Mouse (Mus musculus) forebrain, postnatal 0 days (tissue): Measurements from ENCODE around the gene Prkacb. TPM values are rescaled to one million over a fixed set of nuclear protein-coding genes. Genes with fewer than 3 reads are reported as not detected.
"Not testable (repeated sequence)": the region's sequence is repeated elsewhere in the genome, so short reads cannot be mapped to it uniquely, and the experiment has no call there.

Source experiments
- ATAC-seq: fragments of 200-750 bp; cut with Nextera tagmentation; 2 replicates; pipeline ENCODE4 v1.8.0; 2017; ENCODE audit warnings: mild to moderate bottlenecking, moderate library complexity
- DNase-seq: peaks from one replicate; pipeline ENCODE4 v3.0.0-alpha.2; 2015
- H3K27ac ChIP-seq: fragments of 300-500 bp; sonication (generic); 2 replicates; pipeline ENCODE4 v1.5.1; 2014; ENCODE audit warnings: low read depth, mild to moderate bottlenecking, antibody characterized with exemption, low read length, moderate library complexity, mixed read lengths
- H3K27me3 ChIP-seq: fragments of 300-500 bp; sonication (generic); 2 replicates; pipeline ENCODE4 v1.6.1; 2014; ENCODE audit warnings: mild to moderate bottlenecking, low read length, mixed read lengths; ENCODE audit not compliant: insufficient read depth
- H3K36me3 ChIP-seq: fragments of 300-500 bp; sonication (generic); 2 replicates; pipeline ENCODE4 v1.6.1; 2014; ENCODE audit warnings: mild to moderate bottlenecking, moderate library complexity; ENCODE audit not compliant: insufficient read depth
- H3K4me1 ChIP-seq: fragments of 300-500 bp; sonication (generic); 2 replicates; pipeline ENCODE4 v1.6.1; 2014; ENCODE audit warnings: antibody characterized with exemption; ENCODE audit not compliant: insufficient read depth
- H3K4me2 ChIP-seq: fragments of 300-500 bp; sonication (generic); 2 replicates; pipeline ENCODE4 v1.6.1; 2014; ENCODE audit warnings: low read depth, mild to moderate bottlenecking, moderate library complexity
- H3K4me3 ChIP-seq: fragments of 300-500 bp; sonication (generic); 2 replicates; pipeline ENCODE4 v1.5.1; 2014; ENCODE audit warnings: low read depth, low read length, mixed read lengths
- H3K9ac ChIP-seq: fragments of 300-500 bp; sonication (generic); 2 replicates; pipeline ENCODE4 v1.6.1; 2014; ENCODE audit warnings: mild to moderate bottlenecking
- H3K9me3 ChIP-seq: fragments of 300-500 bp; sonication (generic); 2 replicates; pipeline ENCODE4 v1.6.1; 2016; ENCODE audit warnings: low read length
- CTCF ChIP-seq: sonication (generic); IDR thresholded peaks from 2 replicates; pipeline ENCODE4 v1.5.1; 2016; ENCODE audit warnings: antibody characterized with exemption, control low read depth, low read depth
- WGBS: fragments of 180-500 bp; shearing (Covaris S2); extraction: QIAGEN DNeasy Blood & Tissue Kit; methylation state at CpG from one replicate; pipeline ENCODE4 v1.1.7; 2014; 5-methylcytosine and 5-hydroxymethylcytosine counted together
- polyA plus RNA-seq: library from polyadenylated mRNA; unstranded; fragments of >200 nt; fragmentation: Nextera tagmentation; extraction: Ambion mirVana; gene quantifications from 2 replicates; pipeline ENCODE4 v1.2.1, GENCODE M21; 2015
- total RNA-seq: library from RNA; depleted of rRNA; stranded (reverse); fragments of >200 nt; gene quantifications from 2 replicates; pipeline ENCODE4 v1.2.3, GENCODE M21; 2014

Gene Prkacb
- total and polyA plus RNA-seq, 2 experiments from 2014 or later, result 208 to 369 TPM

DNA sequence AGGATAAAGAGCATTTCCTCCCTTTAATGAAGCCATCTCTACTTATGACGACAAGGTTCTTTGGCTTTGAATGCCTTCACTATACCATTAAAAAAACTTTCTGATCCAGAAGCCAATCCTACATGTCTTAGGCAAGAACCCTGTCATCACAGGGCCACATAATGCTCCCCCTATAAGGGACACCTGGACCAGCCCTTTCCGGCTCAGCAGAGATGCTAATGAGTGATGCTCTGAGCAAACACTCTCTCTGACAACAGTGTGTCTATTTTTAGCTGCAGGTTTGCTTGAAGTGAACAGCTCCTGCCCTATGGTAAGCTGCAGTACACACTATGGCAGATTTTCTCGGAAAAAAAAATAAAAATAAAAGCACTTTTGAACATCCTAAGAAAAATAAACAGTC, 43.9 kb downstream of the Prkacb start:
- ATAC-seq (peak; percentile 53), DNase-seq (peak; percentile 54)
- H3K4me2 ChIP-seq, result peak overlapping the region; percentile 53
- H3K36me3 ChIP-seq, result no peaks in the 10 kb centered on the region
- peak overlapping the region; percentile 41 for H3K4me3 ChIP-seq
- peaks cover 22% of the 10 kb centered on the region; the same call in 1 of the 2 replicates for H3K4me1 ChIP-seq
- peak overlapping the region; percentile 51 for H3K9ac ChIP-seq
- TF ChIP-seq CTCF, result no peak
- 38% methylated on average over 3 of the region's 3 CpGs for WGBS
- H3K27me3 ChIP-seq, result no peaks in the 10 kb centered on the region
- H3K27ac ChIP-seq, result peak overlapping the region; percentile 41
- H3K9me3 ChIP-seq, result no peaks in the 10 kb centered on the region

DNA sequence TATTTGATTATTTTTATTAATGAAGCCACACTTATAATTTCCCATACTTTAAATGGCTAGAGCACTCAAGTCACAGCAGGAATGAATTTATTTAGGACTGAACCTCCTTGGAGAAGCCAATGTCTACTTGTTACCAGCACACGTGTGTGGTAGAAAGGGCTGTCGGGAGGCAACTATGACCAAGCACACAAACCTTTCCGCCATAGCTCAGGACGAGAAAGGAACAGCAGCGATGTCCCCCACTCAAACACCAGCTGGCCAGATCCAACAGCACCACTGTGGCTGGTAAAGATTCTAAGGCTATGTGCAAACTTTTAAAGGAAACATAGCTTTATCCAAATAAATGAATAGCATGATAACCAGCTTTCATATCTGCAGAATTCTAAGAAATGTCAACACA, 44.4 kb downstream of the Prkacb start:
- Histone ChIP-seq H3K4me1 (peaks cover 22% of the 10 kb centered on the region; the same call in 1 of the 2 replicates), H3K9ac (peak overlapping the region; percentile 51), H3K27ac (peak overlapping the region; percentile 41; the same call in 1 of the 2 replicates), H3K9me3 (no peaks in the 10 kb centered on the region), H3K36me3 (no peaks in the 10 kb centered on the region), H3K4me2 (peak overlapping the region; percentile 53), H3K4me3 (peak overlapping the region; percentile 41), H3K27me3 (no peaks in the 10 kb centered on the region)
- DNase-seq, result no peak
- 67% methylated on average over 5 of the region's 5 CpGs for WGBS
- no peak for ATAC-seq
- no peak for TF ChIP-seq CTCF

DNA sequence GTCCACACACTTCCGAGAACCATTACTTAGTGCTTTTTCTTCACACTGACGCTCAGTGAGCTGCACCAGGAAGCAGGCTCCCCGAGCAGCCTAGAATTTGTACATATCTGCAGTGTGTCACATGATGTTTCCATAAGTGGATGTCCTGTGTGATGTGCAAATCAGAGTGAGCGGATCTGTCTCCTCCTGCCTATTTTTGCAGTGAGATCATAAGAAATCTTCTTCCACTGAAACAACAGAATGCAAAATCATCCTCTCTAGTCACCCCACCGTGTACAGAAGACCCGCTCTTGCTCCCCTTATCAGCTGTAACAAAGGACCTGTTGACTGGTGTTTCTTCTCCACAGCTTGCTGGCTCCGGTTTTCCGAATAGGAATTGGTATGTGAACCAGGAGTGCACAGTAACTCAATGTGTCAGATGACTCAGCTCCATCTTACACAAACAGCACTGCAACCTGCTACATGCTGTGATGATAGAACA, 46.0 kb downstream of the Prkacb start:
- no peak overlapping the region for H3K9ac ChIP-seq
- WGBS, result 66% methylated on average over 8 of the region's 8 CpGs
- no peaks in the 10 kb centered on the region for H3K36me3 ChIP-seq
- H3K27ac ChIP-seq, result no peak overlapping the region
- DNase-seq (no peak), ATAC-seq (no peak)
- no peak for TF ChIP-seq CTCF
- no peaks in the 10 kb centered on the region for H3K27me3 ChIP-seq
- no peak overlapping the region for H3K4me3 ChIP-seq
- H3K9me3 ChIP-seq, result no peaks in the 10 kb centered on the region
- peaks cover 22% of the 10 kb centered on the region; the same call in 1 of the 2 replicates for H3K4me1 ChIP-seq
- peak overlapping the region; percentile 20 for H3K4me2 ChIP-seq

DNA sequence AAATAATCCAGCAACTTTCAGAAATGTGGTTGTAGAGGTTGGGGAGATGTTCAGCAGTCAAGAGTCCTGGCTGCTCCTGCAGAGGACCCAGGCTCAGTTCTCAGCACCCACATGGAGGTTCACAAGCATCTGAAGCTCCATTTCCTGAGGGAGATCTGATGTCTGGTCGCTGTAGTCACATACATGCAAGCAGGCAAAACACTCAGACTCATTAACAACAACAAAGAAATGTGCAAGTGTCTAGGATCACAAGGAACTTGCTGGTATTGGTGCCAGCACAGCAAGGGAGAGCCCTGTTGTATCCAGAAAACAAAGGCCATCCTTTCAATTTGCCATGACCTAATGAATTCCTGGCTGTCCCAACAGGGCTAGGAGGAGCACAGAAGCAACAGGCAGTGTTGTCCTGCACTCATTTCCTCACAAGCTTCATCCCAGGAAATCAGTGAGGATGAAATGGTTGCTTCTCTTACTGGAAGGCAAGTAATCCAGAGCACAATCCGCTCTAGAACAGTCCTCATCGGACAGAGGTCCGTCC, 46.7 kb downstream of the Prkacb start:
- Histone ChIP-seq H3K4me1 (peaks cover 22% of the 10 kb centered on the region; the same call in 1 of the 2 replicates), H3K4me2 (0 out of 2 replicates have a peak overlapping the region, but pooled peaks have one; percentile 20), H3K27me3 (no peaks in the 10 kb centered on the region), H3K36me3 (no peaks in the 10 kb centered on the region), H3K4me3 (no peak overlapping the region), H3K9ac (no peak overlapping the region), H3K9me3 (no peaks in the 10 kb centered on the region), H3K27ac (no peak overlapping the region)
- 82% methylated on average over 4 of the region's 4 CpGs for WGBS
- TF ChIP-seq CTCF, result no peak
- ATAC-seq (no peak), DNase-seq (no peak)

GRCm38 (mm10) chr3:146764871-146765529, 47.8 kb downstream of the Prkacb start:
- Histone ChIP-seq H3K36me3 (no peaks in the 10 kb centered on the region), H3K4me2 (no peak overlapping the region), H3K4me3 (no peak overlapping the region), H3K9ac (no peak overlapping the region), H3K27me3 (no peaks in the 10 kb centered on the region), H3K4me1 (peaks cover 19% of the 10 kb centered on the region; the same call in 1 of the 2 replicates), H3K9me3 (no peaks in the 10 kb centered on the region), H3K27ac (no peak overlapping the region)
- 81% methylated on average over 3 of the region's 3 CpGs for WGBS
- TF ChIP-seq CTCF, result no peak
- no peak for ATAC-seq
- DNase-seq, result no peak

DNA sequence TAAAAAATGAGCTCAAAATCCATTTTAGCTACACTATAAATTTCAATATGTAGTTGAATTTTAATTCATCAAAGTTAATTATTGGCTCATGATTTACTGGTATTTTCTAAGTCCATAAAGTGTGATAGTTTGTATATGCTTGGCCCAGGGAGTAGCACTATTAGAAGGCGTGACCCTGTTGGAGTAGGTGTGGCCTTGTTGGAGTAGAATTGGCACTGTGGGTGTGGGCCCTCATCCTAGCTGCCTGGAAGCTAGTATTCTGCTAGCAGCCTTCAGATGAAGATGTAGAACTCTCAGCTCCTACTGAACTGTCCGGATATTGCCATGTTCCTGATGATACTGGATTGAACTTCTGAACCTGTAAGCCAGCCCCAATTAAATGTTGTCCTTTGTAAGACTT, 49.7 kb downstream of the Prkacb start:
- not testable (repeated sequence) for H3K4me3 ChIP-seq, H3K36me3 ChIP-seq, H3K4me2 ChIP-seq, H3K9ac ChIP-seq, H3K27me3 ChIP-seq, DNase-seq, ATAC-seq, H3K9me3 ChIP-seq, H3K27ac ChIP-seq
- 99% methylated on average over 2 of the region's 2 CpGs for WGBS
- H3K4me1 ChIP-seq, result peaks cover 22% of the 10 kb centered on the region; the same call in 1 of the 2 replicates

GRCm38 (mm10) chr3:146761276-146761675, 51.5 kb downstream of the Prkacb start:
- H3K9me3 ChIP-seq, result no peaks in the 10 kb centered on the region
- no peak overlapping the region for H3K4me3 ChIP-seq
- ATAC-seq (no peak), DNase-seq (no peak)
- TF ChIP-seq CTCF, result no peak
- H3K4me2 ChIP-seq, result no peak overlapping the region
- 0 out of 2 replicates have a peak, but pooled peaks cover 5% of the 10 kb centered on the region for H3K4me1 ChIP-seq
- no peak overlapping the region for H3K27ac ChIP-seq
- no peaks in the 10 kb centered on the region for H3K27me3 ChIP-seq
- WGBS, result 97% methylated on average over 9 of the region's 9 CpGs
- H3K36me3 ChIP-seq, result no peaks in the 10 kb centered on the region
- H3K9ac ChIP-seq, result no peak overlapping the region
